Mouse (Mus musculus): ENCODE results near the gene Macrod1.

The Macrod1 gene

DNA sequence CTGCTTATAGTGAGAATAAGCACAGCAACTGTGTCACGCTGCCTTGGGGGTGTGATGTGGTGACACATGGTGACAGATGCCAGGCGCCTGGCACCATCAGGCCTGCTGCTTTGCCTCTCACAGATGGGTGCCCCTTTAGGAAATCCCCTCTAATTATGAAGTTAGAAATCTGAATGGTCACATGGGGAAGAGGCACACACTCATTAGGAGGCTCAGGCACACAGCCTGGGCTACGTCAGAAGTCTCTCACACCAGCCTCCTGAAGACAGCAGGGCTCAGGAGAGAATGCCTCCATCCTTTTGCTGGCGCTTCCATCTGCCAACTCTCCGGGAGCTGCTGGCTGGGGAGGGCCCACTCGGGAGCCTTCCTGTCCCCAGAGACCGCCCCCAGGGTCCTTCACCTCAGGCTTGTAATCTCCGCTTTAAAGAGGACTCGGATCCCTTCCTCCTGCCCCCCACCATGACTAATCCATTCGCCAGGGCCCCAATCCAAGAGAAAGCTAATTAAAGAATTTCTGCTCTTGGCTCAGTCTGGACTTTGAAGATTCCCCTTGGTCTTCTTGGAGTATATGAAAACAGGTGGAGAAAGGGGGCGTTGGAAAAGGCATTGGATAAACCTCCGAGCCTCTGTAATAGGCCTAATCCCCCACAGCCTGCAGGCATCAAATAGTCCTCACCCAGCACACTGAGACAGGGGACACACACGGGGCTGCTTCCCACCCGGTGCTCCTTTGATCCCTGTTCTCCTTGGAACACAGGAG lies 26.6 kb downstream of the Macrod1 start:
- DNase-seq, result peak; percentile 68

DNA sequence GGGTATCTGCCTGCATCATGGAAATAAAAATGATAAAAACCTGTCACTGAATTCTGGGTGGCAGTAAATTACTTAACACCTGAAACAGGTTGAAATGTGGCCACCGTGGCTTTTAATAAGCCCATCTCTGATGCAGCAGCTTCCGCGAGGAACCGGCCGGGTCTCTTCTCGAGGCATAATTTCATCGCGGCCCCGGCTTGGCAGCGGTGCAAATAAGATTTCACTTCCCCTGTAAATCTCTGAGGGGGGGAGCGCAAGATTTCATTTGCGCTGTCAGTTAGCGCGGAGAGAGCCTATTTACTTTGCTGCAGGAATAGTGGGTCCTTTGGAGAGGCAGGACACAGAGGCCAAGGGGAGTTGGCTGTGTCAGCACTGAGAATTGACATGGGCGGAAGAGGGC lies 28.1 kb downstream of the Macrod1 start:
- no peak for DNase-seq

DNA sequence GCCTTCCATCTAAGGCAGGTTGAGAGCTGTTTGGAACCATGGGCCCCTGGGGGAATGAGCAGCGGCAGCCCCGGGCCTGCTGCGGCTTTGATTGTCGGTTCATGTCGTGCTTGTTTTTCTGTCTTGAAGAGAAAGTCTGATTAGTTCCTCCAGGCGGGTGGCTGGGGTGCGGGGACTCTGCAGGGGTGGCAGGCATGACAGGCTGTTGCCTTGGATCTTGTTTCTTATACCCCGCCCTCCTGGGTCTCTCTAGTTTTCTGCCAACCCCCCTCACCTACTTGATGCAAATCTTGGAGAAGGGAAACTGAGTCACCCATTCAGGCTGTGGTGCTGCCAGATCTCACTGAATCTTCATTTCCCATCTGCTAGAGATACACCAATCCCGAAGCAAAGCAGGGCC lies 31.9 kb downstream of the Macrod1 start:
- no peak for DNase-seq

DNA sequence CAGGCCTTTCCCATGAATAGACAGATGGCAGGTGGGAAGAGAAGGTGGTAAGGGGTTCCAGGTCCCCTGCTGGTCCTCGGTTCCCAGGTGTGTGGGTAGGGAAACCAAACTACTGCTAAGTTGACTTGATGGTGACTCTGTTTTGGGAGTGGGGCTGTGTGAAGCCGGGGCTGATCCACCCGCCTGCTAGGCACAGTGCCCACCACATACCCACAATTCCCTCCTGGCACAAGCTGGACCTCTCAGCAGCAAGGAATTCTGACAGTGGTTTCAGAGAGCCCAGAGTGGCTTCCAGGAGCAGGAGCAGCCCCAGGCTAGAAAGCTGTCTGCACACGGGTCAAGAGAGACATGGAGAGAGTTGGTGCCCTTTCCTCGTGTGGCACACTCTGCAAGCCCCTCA lies 32.4 kb downstream of the Macrod1 start:
- DNase-seq, result no peak

DNA sequence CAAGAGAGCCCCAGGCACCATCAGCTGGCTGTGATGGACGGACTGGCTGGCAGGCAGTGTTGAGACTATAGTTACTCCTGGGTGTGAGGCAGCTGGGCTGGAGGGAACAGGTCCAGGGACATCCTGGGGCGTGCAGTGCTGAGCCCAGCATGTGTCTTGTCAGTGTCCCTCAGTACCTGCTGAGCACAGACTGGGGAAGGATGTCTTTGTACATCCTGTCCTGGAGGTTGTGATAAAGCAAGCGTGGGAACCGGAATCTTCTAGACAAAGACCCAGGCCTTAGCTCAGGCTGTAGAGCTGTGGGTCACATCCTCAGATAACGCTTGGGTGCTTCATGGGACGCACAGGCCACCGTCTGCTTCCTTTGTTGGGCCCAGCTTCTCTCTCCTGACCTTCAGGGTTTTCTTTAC lies 33.2 kb downstream of the Macrod1 start:
- DNase-seq, result no peak

DNA sequence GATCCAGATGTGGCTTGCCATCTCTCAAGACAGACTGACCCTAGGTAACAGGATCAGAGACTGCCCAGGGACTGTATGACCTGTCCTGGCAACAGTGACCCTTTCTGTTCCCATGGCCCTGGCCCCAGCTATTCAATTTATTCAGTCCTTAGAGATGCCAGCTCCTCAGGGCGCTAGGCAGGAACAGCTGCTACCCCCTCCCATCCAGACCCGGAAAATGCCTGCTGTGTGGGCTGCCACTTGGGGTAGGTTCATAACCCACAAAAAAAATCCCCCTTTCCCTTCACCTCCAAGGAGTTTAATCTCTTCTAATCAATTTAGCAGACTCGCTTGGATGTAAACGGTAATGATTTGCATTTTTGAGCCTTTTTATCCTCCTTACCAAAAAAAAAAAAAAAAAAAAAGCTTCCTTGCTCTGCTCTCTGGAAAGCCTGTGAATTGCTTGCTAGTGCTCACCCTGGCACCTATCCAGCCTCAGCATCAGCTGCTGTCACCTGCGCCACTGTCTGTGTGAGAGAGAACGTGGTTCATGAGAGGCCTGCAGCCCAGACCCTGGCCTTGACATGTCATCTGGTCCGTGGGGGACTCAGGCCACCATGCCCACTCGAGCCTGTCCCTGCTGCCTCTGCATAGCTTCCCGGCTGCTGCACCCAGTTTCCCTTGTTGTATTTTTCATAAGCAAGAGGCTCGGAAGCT lies 33.9 kb downstream of the Macrod1 start:
- DNase-seq, result no peak

DNA sequence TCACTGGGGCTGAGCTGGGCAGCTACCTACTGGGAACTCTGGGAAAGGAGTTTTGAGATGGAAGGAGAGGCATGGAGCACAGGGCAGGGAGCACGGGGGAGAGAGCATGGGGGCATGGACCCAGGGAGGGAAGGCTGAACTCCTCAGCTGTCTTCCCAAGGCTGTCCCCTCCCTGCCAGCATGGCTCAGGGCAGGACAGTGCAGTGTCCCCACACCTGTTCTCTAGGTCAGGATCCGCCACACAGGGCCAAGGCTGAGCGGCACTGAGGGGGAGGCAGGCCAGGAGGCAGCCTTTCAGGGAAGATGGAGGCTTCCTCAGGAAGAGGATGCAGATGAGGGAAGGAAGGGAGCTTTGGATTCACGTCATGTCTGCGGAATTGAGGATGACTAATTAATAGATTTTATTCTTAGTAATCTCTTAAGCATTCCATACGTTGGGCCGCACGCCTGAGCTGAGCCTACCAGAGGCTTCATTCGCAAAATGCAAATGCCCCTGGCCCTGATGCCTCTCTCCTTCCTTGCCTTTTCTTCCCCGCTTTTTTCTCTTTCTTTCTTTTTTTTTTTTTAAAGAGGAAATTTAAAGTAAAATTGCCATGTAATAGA lies 34.9 kb downstream of the Macrod1 start:
- no peak for DNase-seq

DNA sequence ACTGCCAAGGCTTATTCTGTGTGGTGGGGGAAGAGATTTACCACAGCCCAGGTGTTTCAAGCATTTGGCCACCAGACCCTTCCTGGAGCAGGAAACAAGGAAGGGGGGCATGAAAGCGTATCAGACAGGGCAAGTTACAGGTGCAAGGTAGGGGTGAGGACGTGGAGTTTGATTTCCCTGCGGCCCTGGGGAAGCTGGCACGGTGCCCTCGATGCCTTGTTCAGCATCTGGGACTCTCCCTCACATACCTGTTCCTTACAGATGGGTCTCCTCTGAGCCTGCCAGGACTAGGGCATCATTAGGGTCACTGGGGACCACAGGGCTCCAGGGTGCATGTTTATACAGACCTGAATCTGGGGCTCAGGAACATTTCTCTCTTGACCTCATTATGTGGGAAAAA lies 36.1 kb downstream of the Macrod1 start:
- DNase-seq, result no peak

DNA sequence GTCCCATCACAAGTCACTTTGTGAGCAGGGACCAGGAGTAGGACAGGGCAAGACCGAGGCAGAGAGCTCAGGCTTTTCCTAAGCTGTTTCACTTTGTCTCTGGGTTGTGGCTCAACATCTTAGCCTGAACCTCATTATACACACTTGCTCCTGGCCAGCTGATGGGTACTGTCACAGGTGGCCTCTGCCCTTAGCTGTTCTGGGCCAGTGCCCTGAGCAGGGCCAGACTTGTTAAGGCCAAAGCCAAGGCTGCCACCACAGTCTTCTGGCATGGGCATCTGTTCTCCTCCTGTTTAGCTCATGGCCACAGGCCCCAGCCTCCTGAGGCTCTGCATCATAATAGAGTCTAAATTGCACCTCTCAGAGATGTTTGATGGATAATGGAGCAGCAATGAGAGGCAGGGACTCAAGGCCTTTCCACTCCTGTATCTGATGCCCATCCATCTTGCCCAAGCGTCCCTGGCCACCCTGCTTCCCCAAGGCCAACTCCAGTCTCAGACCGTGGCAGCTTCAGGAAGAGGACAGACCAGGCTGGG lies 43.1 kb downstream of the Macrod1 start:
- DNase-seq, result no peak

DNA sequence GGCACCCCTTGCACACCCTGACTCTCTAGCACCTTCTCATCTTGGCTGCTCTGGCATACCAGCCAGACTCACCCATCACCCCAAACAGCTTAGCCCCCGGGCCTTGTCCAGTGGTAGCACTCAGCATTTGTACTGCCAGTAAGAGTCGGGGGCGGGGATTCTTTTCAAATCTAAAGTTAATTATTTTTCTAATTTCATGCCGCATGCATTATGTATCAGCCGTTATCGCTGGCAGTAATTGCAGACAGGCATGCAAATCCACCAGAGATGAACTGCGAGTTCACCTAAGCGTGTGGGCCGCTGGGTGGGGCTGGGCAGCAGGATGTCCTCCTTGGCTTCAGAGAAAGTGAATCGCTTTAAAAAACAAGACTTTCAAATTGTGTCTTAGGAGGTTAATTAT lies 45.4 kb downstream of the Macrod1 start:
- DNase-seq, result no peak

DNA sequence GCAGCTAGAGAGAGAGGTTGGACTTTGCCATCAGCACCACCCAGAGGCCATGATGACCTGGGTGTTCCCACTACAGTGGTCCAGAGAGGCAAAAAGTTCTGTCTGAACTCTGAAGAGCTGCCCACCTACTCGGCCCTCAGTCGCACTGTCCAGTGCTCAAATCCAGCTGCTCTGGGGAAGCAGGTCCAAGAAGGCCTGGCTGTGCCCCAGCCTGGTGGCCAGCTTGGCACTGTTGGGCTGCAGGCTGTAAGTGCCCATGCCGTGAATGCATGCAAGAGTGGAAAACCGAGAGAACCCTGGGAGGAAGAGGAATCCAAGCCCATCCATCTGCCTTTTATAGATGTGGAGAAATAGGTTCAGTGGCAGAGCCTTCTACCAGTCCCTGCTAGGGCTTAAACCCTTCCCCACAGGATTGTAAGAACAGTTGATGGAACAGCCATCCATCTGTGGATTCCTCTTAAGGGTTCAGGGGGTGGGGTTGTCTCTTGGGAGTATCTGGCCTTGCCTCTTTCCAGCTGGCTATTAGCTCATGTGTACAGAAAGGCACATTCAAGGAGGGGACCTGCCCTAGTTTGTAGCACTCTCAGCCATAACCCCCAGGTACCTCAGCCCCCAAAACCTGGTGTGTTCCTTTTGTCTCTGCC lies 46.9 kb downstream of the Macrod1 start:
- no peak for DNase-seq

DNA sequence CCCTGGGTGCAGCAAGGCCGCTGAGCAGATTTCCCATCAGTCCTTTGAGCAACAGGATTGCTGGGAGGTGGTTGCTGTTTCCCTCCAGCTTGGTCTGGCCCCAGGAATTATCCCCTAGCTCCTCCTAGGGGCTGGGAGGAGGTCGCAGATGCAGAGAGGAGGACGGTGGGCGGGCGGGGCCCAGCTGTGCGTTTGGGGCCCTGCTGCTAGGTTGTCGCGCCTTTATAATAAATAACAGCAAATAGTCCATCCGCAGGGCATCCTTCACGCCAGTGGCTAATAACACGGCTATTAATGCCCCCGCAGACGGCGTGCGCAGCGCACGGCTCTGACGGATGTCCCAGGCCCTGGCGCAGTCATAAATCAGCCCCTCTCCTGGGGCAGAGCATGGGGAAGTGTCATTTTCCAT lies 47.4 kb downstream of the Macrod1 start:
- no peak for DNase-seq

DNA sequence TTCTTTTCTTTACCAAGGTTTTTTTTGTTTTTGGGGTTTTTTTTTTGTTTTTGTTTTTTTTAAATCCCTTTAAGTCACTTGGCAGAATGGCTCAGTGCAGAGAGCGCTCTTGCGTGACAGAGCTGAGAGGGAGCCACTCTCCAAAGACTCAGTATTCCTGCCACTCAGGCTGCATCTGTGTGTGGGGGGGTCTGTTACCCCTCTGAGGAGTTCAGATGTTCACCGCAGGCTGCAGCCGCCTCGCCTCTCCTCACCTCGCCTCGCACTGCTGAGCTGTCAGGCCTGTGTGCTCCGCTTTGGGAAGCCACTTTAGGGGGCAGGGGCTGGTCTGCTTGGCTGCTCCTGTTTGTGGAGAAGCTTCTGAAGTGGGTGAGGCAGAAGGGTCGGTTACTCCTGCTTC lies 48.9 kb downstream of the Macrod1 start, which contains the start of gene Flrt1:
Gene Flrt1 (minus strand): TSS at position 186 of the 400 bp plus-strand sequence.
- DNase-seq, result no peak

DNA sequence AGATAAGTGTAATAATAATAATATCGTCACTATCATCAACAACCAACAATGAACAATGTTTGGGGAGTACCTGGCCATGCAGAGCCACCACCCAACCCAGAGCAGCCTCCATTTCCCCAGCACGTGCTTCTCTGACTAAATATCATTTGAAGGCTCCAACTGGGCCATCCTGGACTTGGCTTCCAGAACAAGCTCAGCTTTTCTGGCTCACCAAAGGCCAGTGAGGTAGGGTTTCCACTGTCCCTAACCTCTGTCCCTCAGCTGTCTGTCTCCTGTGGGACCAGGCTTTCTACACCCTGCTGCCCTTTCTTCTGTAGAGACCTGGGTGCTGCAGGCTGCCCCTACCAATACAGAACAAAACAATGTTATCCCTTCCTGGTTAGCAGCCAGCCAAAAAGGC lies 50.0 kb downstream of the Macrod1 start:
- no peak for DNase-seq

DNA sequence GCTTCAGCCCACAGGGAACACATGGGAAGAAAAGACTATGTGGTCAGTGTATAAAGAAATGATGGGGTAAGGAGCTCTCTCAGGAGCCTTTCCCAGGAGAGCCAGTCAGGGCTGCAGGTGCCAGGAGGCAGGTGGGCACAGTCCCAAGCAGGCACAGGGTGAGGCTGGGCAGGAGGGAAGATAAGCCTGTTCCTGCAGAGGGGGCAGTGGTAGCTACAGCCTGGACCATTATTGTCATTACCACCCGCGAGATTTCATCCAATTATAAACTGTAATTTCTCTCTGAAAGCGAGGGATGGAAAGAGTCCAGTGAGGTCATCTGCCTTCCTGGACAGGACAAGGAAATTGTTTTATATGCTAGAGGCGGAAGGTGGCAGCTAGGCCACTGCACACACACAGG lies 50.6 kb downstream of the Macrod1 start:
- no peak for DNase-seq

DNA sequence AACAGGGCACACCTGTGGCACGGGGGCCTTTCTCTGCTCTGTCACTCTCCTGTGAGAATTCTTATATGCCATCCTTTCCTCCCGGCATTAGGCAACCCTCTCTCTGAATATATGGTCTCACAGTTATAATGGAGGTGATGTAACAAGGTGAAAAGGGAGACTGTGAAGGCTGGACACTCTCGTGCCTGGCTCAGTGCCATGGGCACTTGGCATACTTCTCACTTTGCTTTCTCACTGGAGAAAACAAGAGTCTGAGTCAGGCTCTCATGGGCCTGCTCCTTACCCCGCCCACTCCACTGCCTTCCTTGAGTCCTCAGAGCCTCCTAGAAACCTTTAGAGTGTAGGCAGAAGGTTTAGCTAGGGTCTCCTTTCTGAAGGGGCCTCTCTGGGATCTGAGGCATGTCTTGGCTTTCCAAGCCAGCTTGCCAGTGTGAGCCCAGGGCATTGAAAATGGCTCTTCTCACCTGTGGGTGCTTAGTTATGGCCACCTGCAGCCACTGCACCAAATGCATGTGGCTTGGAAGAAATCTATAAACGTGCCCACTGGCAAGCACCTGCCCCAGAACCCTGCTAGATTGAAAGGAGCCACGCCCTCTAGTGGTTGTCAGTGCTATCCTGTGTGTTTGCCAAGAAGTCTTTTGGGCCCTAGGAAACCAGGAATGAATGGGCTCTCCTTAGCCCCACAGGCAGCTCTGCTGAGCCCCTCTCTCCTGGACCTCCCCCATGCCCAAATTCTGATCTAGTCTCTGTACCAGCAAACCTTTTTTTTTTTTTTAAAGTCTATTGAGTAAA lies 51.7 kb downstream of the Macrod1 start:
- DNase-seq, result no peak

DNA sequence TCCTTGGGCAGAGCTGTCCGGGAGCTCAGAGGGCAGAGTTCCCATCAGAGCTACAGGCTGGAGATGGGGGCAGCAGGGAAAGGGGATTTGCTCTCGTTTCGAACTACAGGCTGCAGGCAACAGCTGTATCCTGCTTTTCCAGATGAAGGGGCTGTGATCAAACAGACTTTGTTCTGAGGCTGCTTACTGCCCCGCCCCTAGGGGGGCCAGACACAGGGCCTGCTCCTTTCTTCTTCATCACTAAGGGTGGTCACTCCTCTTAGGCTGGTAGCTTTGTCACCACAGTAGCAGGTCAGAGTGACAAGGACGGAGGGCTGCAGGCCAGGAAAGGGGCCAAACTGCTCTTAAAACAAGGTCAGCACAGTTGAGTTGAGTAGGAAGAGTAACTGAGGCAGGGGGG lies 53.5 kb downstream of the Macrod1 start:
- DNase-seq, result no peak

DNA sequence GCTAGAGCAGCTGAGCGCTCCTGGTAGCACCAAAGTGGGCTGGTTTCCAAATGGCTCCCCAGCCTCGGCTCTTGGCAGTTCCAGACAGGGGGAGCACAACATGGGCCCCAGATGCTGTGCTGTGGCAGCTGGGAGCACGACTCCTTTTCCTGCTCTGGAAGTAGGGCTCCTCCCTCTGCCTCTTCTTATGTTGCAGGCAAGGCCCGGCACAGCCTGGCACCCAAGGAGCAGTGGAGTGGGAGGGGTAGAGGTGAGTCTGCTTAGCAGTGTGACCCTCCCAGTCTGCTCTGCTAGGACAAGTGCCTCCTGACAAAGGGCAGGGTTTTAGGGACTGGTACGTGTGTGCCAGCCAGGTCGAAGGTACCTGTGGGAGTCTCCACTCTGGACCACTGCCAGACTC lies 54.3 kb downstream of the Macrod1 start:
- DNase-seq, result no peak

DNA sequence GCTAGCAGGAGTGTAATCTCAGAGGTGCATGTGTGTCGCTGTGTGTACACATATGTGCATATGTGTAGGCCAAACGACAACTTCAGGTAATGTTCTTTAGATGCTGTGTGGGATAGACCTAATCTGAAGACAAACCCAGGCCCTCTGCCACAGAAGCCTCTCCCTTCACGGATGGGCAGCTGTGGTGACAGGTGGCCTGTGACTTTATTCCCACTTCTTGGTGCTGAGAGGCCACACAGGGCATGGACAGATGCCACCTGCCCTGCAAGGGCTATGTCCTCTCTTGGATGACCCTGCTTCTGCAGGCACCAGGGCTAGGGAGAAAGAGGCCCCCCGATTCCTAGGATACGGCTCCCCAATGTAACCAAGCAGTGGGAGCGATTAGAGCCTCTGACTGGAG lies 54.7 kb downstream of the Macrod1 start:
- no peak for DNase-seq

DNA sequence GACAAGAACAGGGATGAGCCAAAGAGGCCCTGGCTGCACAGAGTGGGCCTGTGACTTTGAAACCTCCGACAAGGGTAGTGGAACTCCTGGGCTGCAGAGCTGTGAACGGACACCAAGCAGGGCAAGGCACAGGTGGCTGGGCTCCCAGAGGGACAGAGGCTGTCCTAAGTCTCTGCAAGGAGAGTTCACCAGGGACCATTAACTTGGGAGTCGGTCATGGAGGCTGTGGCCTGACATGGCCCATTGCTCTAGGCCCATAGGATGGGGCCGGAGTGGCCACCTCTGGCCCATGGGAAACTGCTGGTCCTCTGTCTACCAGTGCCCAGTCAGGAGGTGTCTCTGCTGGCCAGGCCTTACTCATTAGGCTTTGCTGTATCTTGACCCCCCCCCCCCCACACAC lies 55.1 kb downstream of the Macrod1 start:
- no peak for DNase-seq

DNA sequence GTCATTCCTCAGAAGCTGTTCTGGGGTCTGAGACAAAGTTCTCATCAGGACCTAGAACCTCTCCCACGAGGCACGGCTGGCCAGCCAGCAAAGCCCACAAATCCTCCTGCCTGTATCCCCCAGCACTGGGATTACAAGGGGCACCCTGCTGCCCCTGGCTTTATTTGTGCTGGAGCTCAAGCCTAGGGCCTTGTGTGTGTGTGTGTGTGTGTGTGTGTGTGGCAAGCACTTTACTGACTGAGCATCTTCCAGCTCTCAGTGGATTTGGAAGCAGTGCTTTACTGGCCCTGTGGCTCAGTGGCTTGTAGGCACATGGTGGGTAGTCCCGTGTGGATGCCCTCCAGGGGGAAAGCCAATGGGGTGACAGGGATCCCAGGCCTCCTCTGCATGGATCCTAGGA lies 56.0 kb downstream of the Macrod1 start:
- no peak for DNase-seq

DNA sequence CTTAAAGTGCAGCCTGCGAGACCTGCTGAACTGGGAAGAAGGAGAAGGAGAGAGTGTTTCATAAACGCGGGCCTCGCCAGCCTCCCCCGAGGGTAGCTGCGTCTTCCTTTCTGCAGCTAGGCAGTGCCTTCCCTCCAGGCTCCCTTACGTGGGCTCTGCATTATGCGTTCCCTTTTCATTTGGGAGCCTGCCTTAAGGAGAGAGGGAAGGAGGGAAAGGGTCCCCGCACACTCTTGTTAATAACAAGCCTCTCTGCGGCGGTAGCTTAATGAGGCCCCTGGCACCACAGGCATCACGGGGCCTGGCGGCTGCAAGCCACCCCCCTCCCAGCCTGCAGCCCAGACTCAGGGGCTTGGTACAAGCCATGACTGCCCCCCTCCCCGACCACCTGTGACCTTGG lies 57.0 kb downstream of the Macrod1 start:
- no peak for DNase-seq
